Mouse (Mus musculus) erythroblast, adult 5-6 weeks (primary cell): Measurements from ENCODE around the gene Safb. TPM values are rescaled to one million over a fixed set of nuclear protein-coding genes. Genes with fewer than 3 reads are reported as not detected.

Experiments
- ATAC-seq: replicated peaks from 2 replicates; pipeline ENCODE4 v1.8.0; 2016; ENCODE audit warnings: moderate number of reproducible peaks, mild to moderate bottlenecking, moderate TSS enrichment, inconsistent platforms; ENCODE audit not compliant: poor library complexity, low FRiP score, severe bottlenecking
- total RNA-seq, 2 experiments: library from RNA; stranded (forward) in 1 of 2; stranded (reverse) in 1 of 2; fragments of 150-400 nt in 1 of 2; fragments of 200-764, 138-1000 nt in 1 of 2; gene quantifications; 2 replicates each; pipeline versions ENCODE4 v1.2.3 to v1.2.4; 2015 to 2017; ENCODE audit warnings: low replicate concordance in 2 of 2

Safb gene
- total RNA-seq, 2 experiments from 2014 or later = 36.9 to 116 TPM

- peak; percentile 72 for ATAC-seq
Observed at GRCm38 (mm10) chr17:56558448-56558847, 26.2 kb upstream of the Safb start.

- ATAC-seq = no peak
Observed at GRCm38 (mm10) chr17:56559386-56559785, 25.2 kb upstream of the Safb start.

GRCm38 (mm10) chr17:56560131-56560530 is 24.5 kb upstream of the Safb start:
- ATAC-seq = no peak

GRCm38 (mm10) chr17:56561866-56562265 is 22.8 kb upstream of the Safb start:
- no peak for ATAC-seq

- no peak for ATAC-seq
Observed at GRCm38 (mm10) chr17:56566293-56566692, 18.3 kb upstream of the Safb start.

GRCm38 (mm10) chr17:56566918-56567317 is 17.7 kb upstream of the Safb start:
- ATAC-seq = no peak

GRCm38 (mm10) chr17:56567370-56567769 is 17.3 kb upstream of the Safb start:
- ATAC-seq = no peak

GRCm38 (mm10) chr17:56570287-56570686 is 14.3 kb upstream of the Safb start:
- no peak for ATAC-seq

- no peak for ATAC-seq
Observed at GRCm38 (mm10) chr17:56572154-56572553, 12.5 kb upstream of the Safb start.

GRCm38 (mm10) chr17:56572939-56573338 is 11.7 kb upstream of the Safb start:
- no peak for ATAC-seq

- ATAC-seq = no peak
Observed at GRCm38 (mm10) chr17:56583071-56583470, 1.6 kb upstream of the Safb start.

GRCm38 (mm10) chr17:56583611-56584256 is 891 bp upstream of the Safb start:
- ATAC-seq = peak; percentile 17; the same call in 1 of the 2 replicates

GRCm38 (mm10) chr17:56585171-56585821 is 671 bp downstream of the Safb start:
- peak; percentile 18 for ATAC-seq

GRCm38 (mm10) chr17:56587773-56588172 is 3.1 kb downstream of the Safb start:
- no peak for ATAC-seq

- ATAC-seq = no peak
Observed at GRCm38 (mm10) chr17:56588921-56589320, 4.3 kb downstream of the Safb start.

- no peak for ATAC-seq
Observed at GRCm38 (mm10) chr17:56592553-56592952, 7.9 kb downstream of the Safb start.

GRCm38 (mm10) chr17:56593527-56594271 is 9.1 kb downstream of the Safb start:
- ATAC-seq = no peak

- ATAC-seq = no peak
Observed at GRCm38 (mm10) chr17:56603186-56604069, 18.8 kb downstream of the Safb start.

- no peak for ATAC-seq
Observed at GRCm38 (mm10) chr17:56604070-56604380, 19.4 kb downstream of the Safb start.

- no peak for ATAC-seq
Observed at GRCm38 (mm10) chr17:56604422-56604821, 19.8 kb downstream of the Safb start.
